Mouse (Mus musculus) kidney, adult 2 months (tissue): ENCODE results near the gene Pank1.

Experiments
- CTCF ChIP-seq: fragments of 200-500 bp; conservative IDR thresholded peaks from 2 replicates; pipeline ENCODE4 v1.5.1; 2011; ENCODE audit warnings: low read depth, mild to moderate bottlenecking, control low read depth, low read length, moderate library complexity, mixed read lengths; ENCODE audit not compliant: insufficient read depth, insufficient read length
- POLR2A ChIP-seq: fragments of 200-500 bp; IDR thresholded peaks from one replicate; pipeline ENCODE4 v1.6.1; 2011; ENCODE audit warnings: low read depth, low read length, control low read depth

DNA sequence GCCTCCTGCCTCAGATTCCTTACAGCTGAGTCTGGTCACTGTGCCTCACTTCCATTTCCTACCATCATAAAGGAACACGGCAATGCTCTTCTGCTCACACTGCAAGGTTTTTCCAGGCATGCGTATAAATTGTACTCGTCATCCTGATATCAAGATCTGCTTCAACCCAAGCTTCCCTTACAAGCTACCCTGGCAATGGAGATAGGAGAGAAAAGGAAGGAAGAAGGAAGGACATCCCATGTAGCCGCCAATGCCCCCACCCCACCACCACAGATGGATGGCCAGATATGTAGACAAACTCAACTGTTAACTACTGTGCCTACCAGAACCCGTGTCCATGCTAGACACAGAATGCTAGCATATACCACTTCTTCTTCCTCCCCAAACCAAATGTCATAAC is 34.5 kb downstream of the Pank1 start:
- TF ChIP-seq CTCF (no peak), POLR2A (no peak)
